Mouse (Mus musculus): ENCODE measurements around the gene Exoc6. TPM values are rescaled to one million over a fixed set of nuclear protein-coding genes. Genes with fewer than 3 reads are reported as not detected.
"Not testable (repeated sequence)": the region's sequence is repeated elsewhere in the genome, so short reads cannot be mapped to it uniquely, and the experiment has no call there.

Gene Exoc6
- polyA plus RNA-seq, 1 experiment from 2014 or later = 7.3 TPM

DNA sequence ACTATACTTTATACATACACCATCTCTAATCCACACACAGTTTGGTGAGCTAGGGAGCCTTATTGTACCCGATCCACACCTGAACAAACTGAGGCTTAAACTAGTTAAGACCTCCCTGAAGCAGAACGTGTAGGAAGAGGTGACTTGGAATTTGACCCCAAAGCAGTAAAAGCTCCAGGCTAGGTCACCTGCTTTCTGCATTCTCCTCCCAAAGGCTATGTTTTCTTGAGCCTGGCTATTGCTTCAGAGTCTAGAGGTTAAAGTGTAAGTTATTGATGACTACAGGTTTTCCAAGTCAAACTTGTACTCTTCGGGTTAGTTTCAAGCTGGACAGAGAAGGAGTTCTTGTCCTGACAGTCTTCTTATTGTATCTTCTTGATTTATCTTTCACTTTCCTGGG lies 5.0 kb upstream of the Exoc6 start:
- DNase-seq (ENCODE audit: low spot score) = no peak
- no peaks in the 10 kb centered on the region for H3K36me3 ChIP-seq
- H3K4me3 ChIP-seq = no peak overlapping the region
- WGBS = 67% methylated on average over 3 of the region's 3 CpGs
- peaks cover 8% of the 10 kb centered on the region for H3K4me1 ChIP-seq
- peaks cover 18% of the 10 kb centered on the region for H3K27me3 ChIP-seq (ENCODE audit: low read depth, poor library complexity, severe bottlenecking)
- H3K27ac ChIP-seq = no peak overlapping the region
- H3K9me3 ChIP-seq (replicated peaks) = no peaks in the 10 kb centered on the region

DNA sequence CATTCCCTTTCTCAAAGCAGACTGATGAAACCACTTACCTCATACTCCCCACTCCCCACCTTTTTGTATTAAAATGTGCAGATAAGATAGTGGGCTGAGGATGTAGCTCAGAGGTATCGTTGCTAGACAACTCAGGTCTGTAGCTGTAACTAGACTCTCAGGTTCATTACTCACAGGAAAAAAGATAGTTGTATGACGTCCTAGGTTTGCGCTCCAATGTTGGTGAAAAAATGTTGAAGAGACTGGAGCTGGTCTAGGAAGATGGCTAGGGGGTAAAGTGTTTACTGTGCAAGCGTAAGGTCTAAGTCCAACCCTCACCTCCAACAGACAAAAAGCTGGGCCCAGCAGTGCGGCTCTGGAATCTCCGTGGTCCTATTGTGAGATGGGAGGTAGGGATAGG lies 4.5 kb upstream of the Exoc6 start:
- Histone ChIP-seq H3K27ac (no peak overlapping the region), H3K9me3 (replicated peaks) (no peaks in the 10 kb centered on the region), H3K4me3 (no peak overlapping the region), H3K4me1 (peaks cover 12% of the 10 kb centered on the region), H3K36me3 (no peaks in the 10 kb centered on the region), H3K27me3 (ENCODE audit: low read depth, poor library complexity, severe bottlenecking) (peaks cover 18% of the 10 kb centered on the region)
- 91% methylated on average over 6 of the region's 6 CpGs for WGBS
- DNase-seq (ENCODE audit: low spot score) = no peak

DNA sequence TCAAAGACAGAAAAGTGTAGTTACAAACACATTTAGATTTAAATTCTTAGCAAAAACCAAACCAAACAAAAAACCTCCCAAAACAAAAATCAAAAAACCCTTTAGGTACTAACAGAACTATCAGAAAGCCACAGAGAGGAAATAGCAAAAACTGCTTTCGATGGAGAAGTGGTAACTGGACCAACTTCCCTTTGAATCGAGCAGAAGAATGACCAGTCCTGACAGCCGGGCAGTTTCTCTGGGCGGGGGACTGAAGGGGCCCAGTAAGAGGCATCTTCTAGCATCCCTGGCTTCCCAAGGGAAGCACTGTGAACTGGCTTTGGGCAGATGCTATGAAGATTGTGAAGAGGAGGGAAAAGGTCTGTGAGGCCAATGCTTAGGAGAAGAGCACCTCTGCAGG lies 3.4 kb upstream of the Exoc6 start:
- peaks cover 17% of the 10 kb centered on the region for H3K4me1 ChIP-seq
- no peak overlapping the region for H3K4me3 ChIP-seq
- 79% methylated on average over 4 of the region's 4 CpGs for WGBS
- H3K36me3 ChIP-seq = no peaks in the 10 kb centered on the region
- peak overlapping the region; percentile 6; the same call in 1 of the 2 replicates for H3K27ac ChIP-seq
- no peak for DNase-seq (ENCODE audit: low spot score)
- H3K9me3 ChIP-seq (replicated peaks) = no peaks in the 10 kb centered on the region
- peaks cover 18% of the 10 kb centered on the region for H3K27me3 ChIP-seq (ENCODE audit: low read depth, poor library complexity, severe bottlenecking)

DNA sequence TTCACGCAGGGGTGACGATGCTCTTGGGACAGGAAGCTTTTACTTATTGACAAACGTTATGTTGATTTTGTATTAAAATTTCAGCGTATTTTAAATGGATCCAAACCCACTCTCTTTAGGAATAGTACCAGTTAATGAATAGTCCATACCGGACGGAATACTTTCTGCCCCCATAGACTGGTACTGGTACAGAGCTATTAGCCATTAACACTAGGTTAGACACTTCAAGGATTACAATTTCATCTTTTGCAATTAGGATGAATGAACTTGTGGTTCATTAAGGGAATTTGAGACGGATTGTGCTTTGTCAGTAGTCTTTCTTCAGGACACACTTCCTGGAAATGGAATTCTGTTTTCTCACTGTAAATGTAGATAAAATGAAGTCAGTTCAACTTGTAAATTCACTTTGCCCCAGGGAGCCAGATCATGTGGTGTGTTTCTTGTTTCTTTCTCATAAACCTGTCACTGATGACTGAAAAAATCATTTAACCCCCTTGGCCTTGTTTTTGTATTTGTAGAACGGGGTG lies 885 bp downstream of the Exoc6 start:
- peaks cover 17% of the 10 kb centered on the region for H3K4me1 ChIP-seq
- no peaks in the 10 kb centered on the region for H3K9me3 ChIP-seq (replicated peaks)
- H3K4me3 ChIP-seq = peak overlapping the region; percentile 90
- no peak overlapping the region for H3K27ac ChIP-seq
- peaks cover 18% of the 10 kb centered on the region for H3K27me3 ChIP-seq (ENCODE audit: low read depth, poor library complexity, severe bottlenecking)
- no peak for DNase-seq (ENCODE audit: low spot score)
- H3K36me3 ChIP-seq = no peaks in the 10 kb centered on the region
- 23% methylated on average over 8 of the region's 8 CpGs for WGBS

DNA sequence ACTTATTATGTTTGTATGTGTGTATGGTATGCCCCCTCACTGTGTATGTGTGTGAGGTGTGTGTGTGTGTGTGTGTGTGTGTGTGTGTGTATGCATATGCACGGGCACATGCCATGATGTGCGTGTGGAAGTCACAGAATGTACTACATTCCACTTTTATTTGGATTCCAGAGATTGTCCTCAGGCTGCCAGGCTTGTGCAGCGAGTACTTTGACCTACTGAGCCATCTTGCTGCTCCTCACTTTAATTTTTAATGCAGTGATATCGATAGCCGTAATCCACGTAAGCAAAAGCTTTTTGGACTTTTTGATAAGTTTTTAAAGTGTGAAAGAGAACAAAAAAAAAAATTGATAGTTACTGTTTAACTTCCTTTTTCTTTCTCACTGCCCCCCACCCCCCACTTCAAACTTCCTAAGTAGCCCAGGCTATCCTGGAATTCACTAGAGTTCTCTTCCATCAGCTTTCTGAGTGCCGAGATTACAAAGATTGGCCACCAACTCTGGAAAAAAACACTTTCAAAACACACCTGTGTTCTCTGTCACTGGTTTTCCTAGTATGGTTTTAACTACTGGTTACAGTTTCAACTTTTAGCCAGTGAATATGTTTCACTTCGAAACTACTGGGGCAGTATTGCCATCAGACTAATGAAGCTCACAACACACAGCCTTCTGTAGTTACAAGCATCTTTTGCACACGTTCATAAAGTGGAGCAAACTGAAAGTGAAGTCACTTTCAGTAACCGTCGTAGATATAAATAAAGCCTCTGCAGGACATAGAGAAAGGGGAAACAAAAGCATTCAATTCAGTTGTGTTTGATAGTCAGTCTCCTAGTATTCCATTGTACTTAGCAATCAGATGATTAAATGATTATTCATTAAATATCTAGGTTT lies 3.4 kb downstream of the Exoc6 start:
- WGBS = 92% methylated on average over 11 of the region's 11 CpGs
- Histone ChIP-seq H3K27ac (no peak overlapping the region), H3K27me3 (ENCODE audit: low read depth, poor library complexity, severe bottlenecking) (peaks cover 8% of the 10 kb centered on the region), H3K4me3 (no peak overlapping the region), H3K36me3 (no peaks in the 10 kb centered on the region), H3K9me3 (replicated peaks) (no peaks in the 10 kb centered on the region), H3K4me1 (peaks cover 12% of the 10 kb centered on the region)
- no peak for DNase-seq (ENCODE audit: low spot score)

DNA sequence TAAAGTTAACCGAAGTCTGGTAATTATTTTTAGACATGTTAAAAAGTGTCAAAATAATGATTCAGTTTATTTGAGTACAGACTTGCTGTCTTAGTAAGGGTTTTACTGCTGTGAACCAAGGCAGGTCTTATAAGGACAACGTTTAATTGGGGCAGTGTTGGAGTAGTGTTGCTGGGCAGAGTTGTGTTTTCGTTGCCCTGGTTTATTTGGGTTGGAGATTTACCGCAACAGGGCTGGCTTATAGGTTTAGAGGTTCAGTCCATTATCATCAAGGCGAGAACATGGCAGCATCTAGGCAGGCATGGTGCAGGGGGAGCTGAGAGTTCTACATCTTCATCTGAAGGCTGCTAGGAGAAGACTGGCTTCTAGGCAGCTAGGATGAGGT lies 4.0 kb downstream of the Exoc6 start:
- 89% methylated on average over 5 of the region's 5 CpGs for WGBS
- H3K27ac ChIP-seq, H3K36me3 ChIP-seq: not testable (repeated sequence)

DNA sequence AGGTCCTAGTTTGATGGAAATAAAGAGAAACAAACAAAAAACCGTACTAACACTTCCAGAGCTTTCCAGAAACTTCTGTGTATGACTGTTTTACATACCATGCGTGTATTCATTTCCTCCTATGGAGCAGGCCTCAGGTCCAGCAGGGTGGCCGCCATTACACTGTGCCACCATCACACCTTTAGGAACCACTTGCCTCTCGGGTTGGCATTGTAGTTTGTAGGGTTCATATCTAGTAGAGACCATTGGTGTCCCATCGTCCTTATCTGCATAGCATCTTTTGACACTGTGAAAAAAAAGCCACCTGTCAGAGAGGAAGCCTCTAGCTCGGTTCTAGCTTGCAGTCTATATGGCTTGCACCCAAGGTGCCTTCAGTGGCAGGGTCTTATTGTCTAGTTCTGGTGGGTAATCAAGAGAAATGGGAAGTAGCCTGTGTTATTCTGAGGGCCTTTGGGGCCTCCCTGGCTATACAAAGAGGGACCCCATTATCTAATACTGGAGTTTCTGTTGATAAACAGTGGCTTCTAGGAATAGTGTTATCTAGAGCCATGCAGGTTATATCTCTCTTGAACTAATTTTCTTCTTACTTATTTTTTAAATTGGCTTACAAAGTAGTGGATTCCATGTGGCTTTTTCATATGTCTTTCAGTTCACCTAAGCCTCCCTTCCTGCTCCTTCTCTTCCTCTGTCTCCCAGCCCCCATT lies 5.8 kb downstream of the Exoc6 start:
- no peaks in the 10 kb centered on the region; the same call in 1 of the 2 replicates for H3K27me3 ChIP-seq (ENCODE audit: low read depth, poor library complexity, severe bottlenecking)
- peaks cover 17% of the 10 kb centered on the region for H3K4me1 ChIP-seq
- DNase-seq (ENCODE audit: low spot score) = no peak
- no peaks in the 10 kb centered on the region for H3K9me3 ChIP-seq (replicated peaks)
- 91% methylated on average over 6 of the region's 6 CpGs for WGBS
- H3K36me3 ChIP-seq = no peaks in the 10 kb centered on the region
- no peak overlapping the region for H3K4me3 ChIP-seq
- H3K27ac ChIP-seq = no peak overlapping the region

More for the DNA sequence above, 4.0 kb downstream of the Exoc6 start:
- DNase-seq (ENCODE audit: low spot score); H3K4me3 ChIP-seq; H3K27me3 ChIP-seq (ENCODE audit: low read depth, poor library complexity, severe bottlenecking); H3K9me3 ChIP-seq (replicated peaks): not testable (repeated sequence)
- H3K4me1 ChIP-seq = peaks cover 13% of the 10 kb centered on the region

DNA sequence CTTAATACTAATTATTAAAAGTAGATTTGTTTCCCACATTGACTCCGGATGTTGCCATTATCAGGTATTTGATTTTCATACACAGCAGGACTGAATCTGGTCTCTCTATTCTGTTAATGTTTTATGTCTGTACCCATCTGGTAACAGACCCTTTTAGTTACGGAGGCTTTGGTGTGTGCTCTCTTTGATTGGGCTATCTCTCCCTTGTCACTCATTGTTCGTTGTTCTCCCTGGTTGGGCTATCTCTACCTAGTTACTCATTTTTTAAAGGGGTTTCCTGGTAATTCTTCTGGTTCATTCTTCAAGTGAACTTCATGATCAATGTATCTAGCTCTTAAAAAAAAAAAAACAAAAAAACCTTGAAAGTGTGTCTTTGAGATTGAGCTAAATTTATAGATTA lies 7.7 kb downstream of the Exoc6 start:
- no peaks in the 10 kb centered on the region for H3K27me3 ChIP-seq (ENCODE audit: low read depth, poor library complexity, severe bottlenecking)
- WGBS = 87% methylated on average over 3 of the region's 3 CpGs
- no peak overlapping the region for H3K4me3 ChIP-seq
- H3K36me3 ChIP-seq = no peaks in the 10 kb centered on the region
- H3K9me3 ChIP-seq (replicated peaks) = no peaks in the 10 kb centered on the region
- H3K4me1 ChIP-seq = peaks cover 14% of the 10 kb centered on the region
- no peak for DNase-seq (ENCODE audit: low spot score)
- H3K27ac ChIP-seq = no peak overlapping the region

DNA sequence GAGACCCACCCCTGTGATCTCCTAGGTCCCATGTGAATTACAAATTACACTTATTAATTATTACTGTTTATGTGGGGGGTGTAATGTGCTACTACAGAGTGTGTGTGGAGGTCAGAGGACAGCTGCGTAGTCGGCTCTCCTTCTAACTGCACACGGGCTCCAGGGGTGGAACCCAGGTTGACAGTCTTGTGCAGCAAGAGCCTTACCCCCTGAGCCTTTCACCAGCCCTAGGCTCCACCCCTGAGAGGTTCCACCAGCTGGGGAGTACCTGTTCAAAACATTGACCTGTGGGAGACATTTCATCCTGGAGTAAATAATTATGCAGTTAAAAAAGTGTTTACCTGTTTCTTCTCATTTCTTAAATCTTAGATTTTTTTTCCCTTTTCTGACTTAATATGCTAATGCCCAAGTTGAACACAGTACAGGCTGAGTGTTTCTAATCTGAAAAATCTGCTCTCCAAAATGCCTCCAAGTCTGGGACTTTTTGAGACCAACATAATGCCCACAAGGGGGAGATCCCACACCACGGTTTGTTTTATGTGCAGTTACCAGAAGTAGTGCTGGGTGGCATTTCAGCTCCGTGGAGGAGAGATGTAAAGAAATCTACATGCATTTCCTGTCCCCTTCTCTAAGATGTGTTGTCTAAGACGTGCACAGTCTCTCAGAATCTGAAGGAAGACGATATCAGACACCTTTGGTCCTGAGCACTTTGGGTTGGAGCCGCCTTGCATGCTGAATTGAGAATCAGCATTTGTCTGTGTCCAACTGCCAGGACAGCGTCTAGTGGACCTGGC lies 9.3 kb downstream of the Exoc6 start:
- peak; percentile 44 for DNase-seq (ENCODE audit: low spot score)
- Histone ChIP-seq H3K4me3 (peak overlapping the region; percentile 9; the same call in 1 of the 2 replicates), H3K4me1 (peaks cover 14% of the 10 kb centered on the region), H3K27ac (0 out of 2 replicates have a peak overlapping the region, but pooled peaks have one; percentile 2), H3K27me3 (ENCODE audit: low read depth, poor library complexity, severe bottlenecking) (no peaks in the 10 kb centered on the region), H3K36me3 (no peaks in the 10 kb centered on the region), H3K9me3 (replicated peaks) (no peaks in the 10 kb centered on the region)
- 45% methylated on average over 9 of the region's 9 CpGs for whole genome bisulfite sequencing

DNA sequence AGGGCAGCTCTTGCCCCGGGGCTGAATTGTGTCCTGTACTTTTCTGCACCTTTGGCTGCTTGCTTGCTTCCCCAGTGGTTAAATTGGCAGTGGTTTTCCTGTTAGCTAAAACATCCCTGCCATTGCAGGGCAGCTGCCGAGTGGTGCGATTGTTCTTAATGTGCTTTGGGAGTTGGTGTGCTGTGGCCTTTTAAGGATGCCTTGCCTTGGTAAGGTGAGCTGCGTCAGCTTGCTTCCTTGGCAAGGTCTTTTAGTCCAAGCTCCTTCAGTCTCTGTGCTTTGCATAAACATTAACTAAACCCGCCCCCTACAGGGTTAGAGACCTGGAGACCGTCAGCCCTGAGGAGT lies 9.8 kb downstream of the Exoc6 start:
- Histone ChIP-seq H3K4me3 (peak overlapping the region; percentile 9; the same call in 1 of the 2 replicates), H3K27me3 (ENCODE audit: low read depth, poor library complexity, severe bottlenecking) (no peaks in the 10 kb centered on the region), H3K9me3 (replicated peaks) (no peaks in the 10 kb centered on the region), H3K27ac (no peak overlapping the region), H3K4me1 (peaks cover 14% of the 10 kb centered on the region), H3K36me3 (no peaks in the 10 kb centered on the region)
- no peak for DNase-seq (ENCODE audit: low spot score)
- WGBS = 35% methylated on average over 6 of the region's 6 CpGs

DNA sequence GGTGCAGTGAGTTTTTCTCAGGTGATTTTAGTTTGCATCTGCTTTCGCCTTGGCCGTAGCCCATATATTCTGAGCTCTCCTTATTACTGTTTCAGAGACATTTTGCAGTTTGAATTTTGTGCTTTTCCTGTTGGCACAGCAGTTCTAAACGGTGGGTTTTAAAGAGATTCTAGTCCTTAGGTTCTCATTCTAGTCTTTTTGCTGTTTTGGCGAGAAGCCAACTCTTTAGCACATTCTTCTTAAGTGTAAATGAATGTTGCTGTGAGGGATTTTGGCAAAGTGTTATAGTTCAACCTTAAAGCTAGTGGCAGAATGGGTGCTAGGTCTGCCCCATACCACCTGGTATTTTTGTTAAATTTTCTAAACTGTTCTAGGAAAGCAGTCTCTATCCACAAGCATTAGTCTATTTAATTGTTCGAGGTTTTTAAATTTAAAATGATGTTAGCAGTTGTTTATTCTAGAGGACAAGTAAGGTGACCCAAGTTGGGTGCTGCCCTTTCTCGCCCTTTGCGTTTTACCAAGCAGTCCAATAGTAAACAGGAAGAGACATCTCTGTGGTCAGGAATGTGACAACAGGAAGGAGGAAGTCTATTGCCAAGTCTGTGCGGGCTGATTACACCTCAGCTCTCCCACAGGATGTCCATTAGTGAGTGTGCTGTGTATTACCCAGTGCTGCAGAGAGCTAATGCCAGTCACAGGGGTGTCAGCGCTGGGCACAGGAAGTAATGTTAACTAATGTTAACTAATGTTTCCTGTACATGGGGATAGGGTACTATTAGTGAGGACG lies 11.1 kb downstream of the Exoc6 start:
- DNase-seq (ENCODE audit: low spot score) = no peak
- WGBS = 69% methylated on average over 10 of the region's 10 CpGs

DNA sequence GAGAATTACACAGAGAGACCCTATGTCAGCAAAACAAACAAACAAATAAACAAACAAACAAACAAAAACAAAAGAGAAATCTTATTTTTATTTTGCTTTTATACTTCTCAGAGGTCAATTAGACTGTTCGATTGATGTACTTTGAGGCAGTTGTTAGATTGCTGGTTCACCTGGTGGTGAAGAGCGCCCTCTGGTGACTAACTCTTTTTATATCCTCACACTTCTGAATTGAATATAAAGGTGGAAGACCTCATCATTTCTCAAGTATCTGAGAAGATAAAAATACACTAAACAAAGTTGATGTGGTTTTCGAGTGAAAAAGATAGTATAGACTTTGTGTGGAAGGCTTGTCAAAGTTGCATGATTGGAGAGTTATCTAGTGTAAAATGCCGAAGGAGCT lies 13.5 kb downstream of the Exoc6 start:
- Histone ChIP-seq H3K27ac (no peak overlapping the region), H3K4me1 (peaks cover 14% of the 10 kb centered on the region), H3K36me3 (no peaks in the 10 kb centered on the region), H3K4me3 (no peak overlapping the region), H3K27me3 (ENCODE audit: low read depth, poor library complexity, severe bottlenecking) (no peaks in the 10 kb centered on the region), H3K9me3 (replicated peaks) (no peaks in the 10 kb centered on the region)
- 32% methylated on average over 4 of the region's 4 CpGs for WGBS
- DNase-seq (ENCODE audit: low spot score) = no peak

More for the DNA sequence above, 11.1 kb downstream of the Exoc6 start:
- no peak overlapping the region for H3K27ac ChIP-seq
- H3K4me3 ChIP-seq = no peak overlapping the region
- H3K4me1 ChIP-seq = peaks cover 14% of the 10 kb centered on the region
- no peaks in the 10 kb centered on the region for H3K36me3 ChIP-seq
- no peaks in the 10 kb centered on the region for H3K9me3 ChIP-seq (replicated peaks)
- H3K27me3 ChIP-seq (ENCODE audit: low read depth, poor library complexity, severe bottlenecking) = no peaks in the 10 kb centered on the region
